Mouse (Mus musculus): ENCODE data around the gene Kif19a. TPM values are rescaled to one million over a fixed set of nuclear protein-coding genes. Genes with fewer than 3 reads are reported as not detected.

The Kif19a gene
- polyA plus RNA-seq, 1 experiment = 1.0 TPM

DNA sequence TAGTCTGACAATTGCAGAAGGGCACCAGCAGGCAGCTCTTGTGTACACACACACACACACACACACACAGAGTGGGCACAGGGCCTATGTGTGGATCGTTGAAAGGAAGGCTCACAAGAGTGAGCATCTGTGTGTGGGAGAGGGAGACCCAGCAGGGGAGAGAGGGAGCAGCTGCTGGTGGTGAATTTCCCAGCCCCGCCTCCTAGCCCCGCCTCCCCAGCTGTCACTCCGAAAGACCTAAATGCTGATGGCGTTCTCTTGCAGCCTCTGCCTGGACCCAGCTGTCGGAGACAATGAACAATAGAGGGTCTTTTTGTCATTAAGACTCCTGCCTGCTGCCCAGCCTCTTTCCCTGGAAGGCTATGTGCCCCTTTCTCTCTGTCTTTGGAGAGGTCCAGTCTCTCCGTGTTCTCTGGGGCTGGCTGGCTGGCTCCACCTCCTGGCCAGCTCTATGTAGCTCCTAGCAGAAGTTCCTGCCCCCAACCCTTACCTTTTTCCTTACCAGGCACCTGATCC is 30.1 kb downstream of the Kif19a start:
- Histone ChIP-seq H3K9ac (ENCODE audit: low read depth, poor library complexity, severe bottlenecking) (no peak overlapping the region), H3K27ac (ENCODE audit: insufficient read depth, low read length) (no peak overlapping the region), H3K4me1 (ENCODE audit: control insufficient read depth, insufficient read depth, low read length) (peaks cover 1% of the 10 kb centered on the region), H3K27me3 (ENCODE audit: control insufficient read depth, insufficient read depth, low read length, poor library complexity, severe bottlenecking) (0 out of 2 replicates have a peak, but pooled peaks cover 4% of the 10 kb centered on the region), H3K36me3 (ENCODE audit: control insufficient read depth, insufficient read depth, low read length, poor library complexity, severe bottlenecking) (no peaks in the 10 kb centered on the region), H3K4me3 (ENCODE audit: low read depth, low read length) (peak overlapping the region; percentile 22; the same call in 1 of the 2 replicates), H3K9me3 (replicated peaks; ENCODE audit: control insufficient read depth, insufficient read depth, low read length, poor library complexity, severe bottlenecking) (no peaks in the 10 kb centered on the region)
- TF ChIP-seq POLR2A (IDR thresholded peaks at IDR 0.05; ENCODE audit: insufficient read depth, low read length) (no peak), EP300 (IDR thresholded peaks at IDR 0.05; ENCODE audit: insufficient read depth, low read depth, low read length) (peak; percentile 82; the same call in 1 of the 2 replicates), CTCF (IDR thresholded peaks at IDR 0.05; ENCODE audit: low read depth, low read length) (peak; percentile 48)

DNA sequence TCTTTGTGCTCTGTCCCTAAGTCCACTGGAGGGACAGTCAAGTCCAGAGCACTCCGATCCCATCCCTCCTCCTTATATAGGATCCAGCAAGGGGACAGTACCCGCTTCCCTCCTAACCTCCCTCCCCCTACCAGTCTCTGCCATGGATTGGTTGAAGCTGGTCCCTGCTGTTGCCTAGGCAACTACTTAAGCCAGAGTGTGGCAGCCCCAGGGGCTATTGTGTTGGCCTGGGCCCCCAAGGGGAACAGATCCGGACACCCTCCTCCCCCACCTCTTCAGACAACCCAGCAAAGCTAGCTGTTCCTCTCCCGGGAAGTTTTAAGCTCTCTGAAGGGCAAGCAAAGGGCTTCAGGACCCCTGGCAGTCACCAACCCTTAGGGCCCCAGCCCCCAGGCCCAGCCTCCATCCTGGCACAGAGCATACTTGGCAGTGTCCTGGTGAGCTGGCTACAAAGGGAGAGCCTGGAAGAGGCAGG is 30.7 kb downstream of the Kif19a start, which contains the start of gene Btbd17:
Gene Btbd17, minus strand, starts transcription at position 98 of the 475 bp plus-strand sequence.
- no peak within 1 kb of the TSS for H3K27ac ChIP-seq (ENCODE audit: insufficient read depth, low read length)
- H3K9ac ChIP-seq (ENCODE audit: low read depth, poor library complexity, severe bottlenecking) = no peak within 1 kb of the TSS
- no peaks in the 10 kb centered on the region for H3K36me3 ChIP-seq (ENCODE audit: control insufficient read depth, insufficient read depth, low read length, poor library complexity, severe bottlenecking)
- H3K9me3 ChIP-seq (replicated peaks; ENCODE audit: control insufficient read depth, insufficient read depth, low read length, poor library complexity, severe bottlenecking) = no peaks in the 10 kb centered on the region
- peak within 1 kb of the TSS; percentile 22; the same call in 1 of the 2 replicates for H3K4me3 ChIP-seq (ENCODE audit: low read depth, low read length)
- 0 out of 2 replicates have a peak, but pooled peaks cover 4% of the 10 kb centered on the region for H3K27me3 ChIP-seq (ENCODE audit: control insufficient read depth, insufficient read depth, low read length, poor library complexity, severe bottlenecking)
- H3K4me1 ChIP-seq (ENCODE audit: control insufficient read depth, insufficient read depth, low read length) = no peaks in the 10 kb centered on the region
- TF ChIP-seq EP300 (IDR thresholded peaks at IDR 0.05; ENCODE audit: insufficient read depth, low read depth, low read length) = no peak
- TF ChIP-seq CTCF (IDR thresholded peaks at IDR 0.05; ENCODE audit: low read depth, low read length) = no peak
- no peak for TF ChIP-seq POLR2A (IDR thresholded peaks at IDR 0.05; ENCODE audit: insufficient read depth, low read length)

DNA sequence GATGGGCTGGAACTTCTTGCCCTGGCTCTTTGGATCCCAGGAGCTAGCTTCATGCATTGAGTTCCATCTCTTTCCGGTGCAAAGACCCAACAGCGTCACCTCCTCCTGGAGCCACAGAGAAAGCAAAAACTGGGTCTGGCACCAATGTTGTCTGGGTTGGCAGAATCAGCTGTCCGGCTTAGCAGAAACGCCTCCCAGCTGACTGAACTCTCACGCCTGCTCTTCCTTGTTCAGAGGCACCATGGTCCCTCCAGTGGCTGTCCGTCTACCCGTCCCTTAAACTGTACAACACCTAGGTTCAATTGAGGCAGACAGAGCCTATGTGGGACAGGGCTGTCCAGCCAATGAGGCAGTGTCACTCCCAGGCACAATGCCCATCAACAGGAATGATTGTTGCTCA is 32.0 kb downstream of the Kif19a start:
- Histone ChIP-seq H3K9ac (ENCODE audit: low read depth, poor library complexity, severe bottlenecking) (no peak overlapping the region), H3K4me1 (ENCODE audit: control insufficient read depth, insufficient read depth, low read length) (no peaks in the 10 kb centered on the region), H3K4me3 (ENCODE audit: low read depth, low read length) (no peak overlapping the region), H3K36me3 (ENCODE audit: control insufficient read depth, insufficient read depth, low read length, poor library complexity, severe bottlenecking) (no peaks in the 10 kb centered on the region), H3K27ac (ENCODE audit: insufficient read depth, low read length) (no peak overlapping the region), H3K27me3 (ENCODE audit: control insufficient read depth, insufficient read depth, low read length, poor library complexity, severe bottlenecking) (no peaks in the 10 kb centered on the region), H3K9me3 (replicated peaks; ENCODE audit: control insufficient read depth, insufficient read depth, low read length, poor library complexity, severe bottlenecking) (no peaks in the 10 kb centered on the region)
- TF ChIP-seq POLR2A (IDR thresholded peaks at IDR 0.05; ENCODE audit: insufficient read depth, low read length) (no peak), EP300 (IDR thresholded peaks at IDR 0.05; ENCODE audit: insufficient read depth, low read depth, low read length) (no peak), CTCF (IDR thresholded peaks at IDR 0.05; ENCODE audit: low read depth, low read length) (no peak)

DNA sequence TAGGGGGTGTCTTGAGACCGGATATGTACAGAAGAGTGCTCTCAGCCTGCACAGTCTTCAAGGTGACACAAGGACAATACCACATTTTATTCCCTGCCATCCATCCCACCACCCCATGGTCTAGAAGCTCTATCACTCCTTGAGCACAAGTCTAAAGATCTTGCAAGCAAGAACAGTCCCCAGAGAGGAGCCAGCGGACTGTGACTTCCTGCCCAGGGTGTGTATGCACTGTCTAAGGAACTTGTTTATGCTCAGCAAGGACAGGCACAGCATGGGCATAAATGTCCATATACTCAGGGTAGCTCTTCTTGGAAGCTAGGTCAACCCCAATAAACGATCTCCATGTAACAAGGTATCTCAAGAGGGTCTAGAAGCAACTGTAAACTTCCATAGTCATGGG is 32.8 kb downstream of the Kif19a start:
- no peaks in the 10 kb centered on the region for H3K36me3 ChIP-seq (ENCODE audit: control insufficient read depth, insufficient read depth, low read length, poor library complexity, severe bottlenecking)
- H3K9me3 ChIP-seq (replicated peaks; ENCODE audit: control insufficient read depth, insufficient read depth, low read length, poor library complexity, severe bottlenecking) = no peaks in the 10 kb centered on the region
- no peak overlapping the region for H3K4me3 ChIP-seq (ENCODE audit: low read depth, low read length)
- H3K27me3 ChIP-seq (ENCODE audit: control insufficient read depth, insufficient read depth, low read length, poor library complexity, severe bottlenecking) = no peaks in the 10 kb centered on the region
- no peak overlapping the region for H3K27ac ChIP-seq (ENCODE audit: insufficient read depth, low read length)
- TF ChIP-seq CTCF (IDR thresholded peaks at IDR 0.05; ENCODE audit: low read depth, low read length) = no peak
- no peak for TF ChIP-seq POLR2A (IDR thresholded peaks at IDR 0.05; ENCODE audit: insufficient read depth, low read length)
- TF ChIP-seq EP300 (IDR thresholded peaks at IDR 0.05; ENCODE audit: insufficient read depth, low read depth, low read length) = no peak
- H3K4me1 ChIP-seq (ENCODE audit: control insufficient read depth, insufficient read depth, low read length) = peaks cover 1% of the 10 kb centered on the region
- H3K9ac ChIP-seq (ENCODE audit: low read depth, poor library complexity, severe bottlenecking) = no peak overlapping the region

DNA sequence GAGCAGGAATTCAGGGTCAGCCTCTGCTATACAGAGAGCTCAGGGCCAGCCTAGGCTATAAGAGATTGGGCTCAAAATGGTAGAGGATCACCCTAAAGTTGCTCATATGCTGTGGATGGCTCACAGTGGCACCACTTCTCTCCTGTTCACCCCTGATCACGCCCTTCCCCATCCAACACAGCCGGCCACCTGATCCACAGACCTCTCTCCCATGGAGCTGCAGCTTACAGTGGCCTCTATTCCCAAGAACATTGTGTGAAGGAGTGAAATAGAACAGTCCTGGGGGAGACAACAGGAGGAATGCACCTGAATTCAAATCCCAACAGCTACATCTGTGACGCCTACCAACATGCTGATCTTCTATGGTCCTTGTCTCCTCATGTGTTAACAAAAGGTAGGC is 33.4 kb downstream of the Kif19a start, which contains the start of gene Gpr142:
Gene Gpr142, plus strand, starts transcription at position 301 of the 400 bp plus-strand sequence.
- TF ChIP-seq CTCF (IDR thresholded peaks at IDR 0.05; ENCODE audit: low read depth, low read length) = no peak
- H3K9ac ChIP-seq (ENCODE audit: low read depth, poor library complexity, severe bottlenecking) = no peak within 1 kb of the TSS
- no peaks in the 10 kb centered on the region for H3K36me3 ChIP-seq (ENCODE audit: control insufficient read depth, insufficient read depth, low read length, poor library complexity, severe bottlenecking)
- H3K4me1 ChIP-seq (ENCODE audit: control insufficient read depth, insufficient read depth, low read length) = peaks cover 1% of the 10 kb centered on the region
- H3K4me3 ChIP-seq (ENCODE audit: low read depth, low read length) = no peak within 1 kb of the TSS
- no peaks in the 10 kb centered on the region for H3K27me3 ChIP-seq (ENCODE audit: control insufficient read depth, insufficient read depth, low read length, poor library complexity, severe bottlenecking)
- H3K9me3 ChIP-seq (replicated peaks; ENCODE audit: control insufficient read depth, insufficient read depth, low read length, poor library complexity, severe bottlenecking) = no peaks in the 10 kb centered on the region
- H3K27ac ChIP-seq (ENCODE audit: insufficient read depth, low read length) = no peak within 1 kb of the TSS

DNA sequence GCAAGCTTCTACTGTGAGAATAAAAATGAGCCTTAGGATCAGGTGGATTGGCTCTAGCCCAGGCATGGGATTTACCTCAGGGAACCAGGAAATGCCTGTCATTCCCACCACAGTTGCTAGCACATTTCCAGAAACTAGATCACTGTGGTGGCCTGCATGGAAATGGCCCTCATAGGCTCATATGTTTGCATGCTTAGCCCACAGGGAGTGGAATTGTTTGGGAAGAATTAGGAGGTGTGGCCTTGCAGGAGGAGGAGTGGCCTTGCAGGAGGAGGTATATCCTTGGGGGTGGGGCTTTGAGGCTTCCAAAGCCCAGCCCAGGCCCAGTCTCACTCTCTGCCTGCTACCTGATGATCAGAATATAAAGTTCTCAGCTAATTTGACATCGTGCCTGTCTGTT is 36.7 kb downstream of the Kif19a start:
- H3K27me3 ChIP-seq (ENCODE audit: control insufficient read depth, insufficient read depth, low read length, poor library complexity, severe bottlenecking) = no peaks in the 10 kb centered on the region
- peaks cover 1% of the 10 kb centered on the region for H3K4me1 ChIP-seq (ENCODE audit: control insufficient read depth, insufficient read depth, low read length)
- no peak overlapping the region for H3K9ac ChIP-seq (ENCODE audit: low read depth, poor library complexity, severe bottlenecking)
- no peaks in the 10 kb centered on the region for H3K36me3 ChIP-seq (ENCODE audit: control insufficient read depth, insufficient read depth, low read length, poor library complexity, severe bottlenecking)
- no peak overlapping the region for H3K27ac ChIP-seq (ENCODE audit: insufficient read depth, low read length)
- no peak overlapping the region for H3K4me3 ChIP-seq (ENCODE audit: low read depth, low read length)
- no peaks in the 10 kb centered on the region for H3K9me3 ChIP-seq (replicated peaks; ENCODE audit: control insufficient read depth, insufficient read depth, low read length, poor library complexity, severe bottlenecking)
- TF ChIP-seq POLR2A (IDR thresholded peaks at IDR 0.05; ENCODE audit: insufficient read depth, low read length) (no peak), EP300 (IDR thresholded peaks at IDR 0.05; ENCODE audit: insufficient read depth, low read depth, low read length) (no peak), CTCF (IDR thresholded peaks at IDR 0.05; ENCODE audit: low read depth, low read length) (no peak)
